Mouse (Mus musculus) urinary bladder, adult 18-20 months (tissue): ENCODE results near the gene Rptor.

Experiments
- DNase-seq, 2 experiments: peaks; one replicate each; pipeline ENCODE4 v3.0.0; 2022; ENCODE audit warnings: low spot score in 2 of 2, mixed read lengths in 2 of 2

Gene Rptor

GRCm38 (mm10) chr11:119738990-119739846, 136.5 kb downstream of the Rptor start:
- DNase-seq: no peak

- DNase-seq: no peak
Observed at GRCm38 (mm10) chr11:119741401-119741800, 138.7 kb downstream of the Rptor start.

- no peak for DNase-seq
Observed at GRCm38 (mm10) chr11:119744436-119744835, 141.7 kb downstream of the Rptor start.

GRCm38 (mm10) chr11:119745333-119745732, 142.6 kb downstream of the Rptor start:
- no peak for DNase-seq

- no peak for DNase-seq
Observed at GRCm38 (mm10) chr11:119754459-119754858, 151.8 kb downstream of the Rptor start.

GRCm38 (mm10) chr11:119758214-119758613, 155.5 kb downstream of the Rptor start:
- DNase-seq: no peak

GRCm38 (mm10) chr11:119758705-119759327, 156.1 kb downstream of the Rptor start:
- no peak for DNase-seq

GRCm38 (mm10) chr11:119762911-119763310, 160.2 kb downstream of the Rptor start:
- no peak for DNase-seq

GRCm38 (mm10) chr11:119766023-119766422, 163.3 kb downstream of the Rptor start:
- no peak for DNase-seq

- DNase-seq: no peak
Observed at GRCm38 (mm10) chr11:119766782-119767459, 164.2 kb downstream of the Rptor start.

- DNase-seq: no peak
Observed at GRCm38 (mm10) chr11:119767525-119767924, 164.8 kb downstream of the Rptor start.

- DNase-seq: no peak
Observed at GRCm38 (mm10) chr11:119768511-119768910, 165.8 kb downstream of the Rptor start.

- no peak for DNase-seq
Observed at GRCm38 (mm10) chr11:119769666-119770065, 167.0 kb downstream of the Rptor start.

- DNase-seq: no peak
Observed at GRCm38 (mm10) chr11:119770985-119771384, 168.3 kb downstream of the Rptor start.

GRCm38 (mm10) chr11:119772896-119773295, 170.2 kb downstream of the Rptor start:
- no peak for DNase-seq

- DNase-seq: peak in 1 of 2 experiments; percentile 35
Observed at GRCm38 (mm10) chr11:119775076-119775760, 172.5 kb downstream of the Rptor start.

GRCm38 (mm10) chr11:119777236-119777635, 174.5 kb downstream of the Rptor start:
- DNase-seq: no peak

GRCm38 (mm10) chr11:119777872-119778271, 175.2 kb downstream of the Rptor start:
- DNase-seq: no peak

- no peak for DNase-seq
Observed at GRCm38 (mm10) chr11:119780290-119780689, 177.6 kb downstream of the Rptor start.

GRCm38 (mm10) chr11:119781165-119781564, 178.5 kb downstream of the Rptor start:
- DNase-seq: no peak

GRCm38 (mm10) chr11:119781726-119782125, 179.0 kb downstream of the Rptor start:
- DNase-seq: no peak

GRCm38 (mm10) chr11:119783653-119784052, 180.9 kb downstream of the Rptor start:
- no peak for DNase-seq
